Mouse (Mus musculus) heart, embryonic 12.5 days (tissue): Measurements from ENCODE around the gene Peli2. TPM values are rescaled to one million over a fixed set of nuclear protein-coding genes. Genes with fewer than 3 reads are reported as not detected.

Experiments
- ATAC-seq: fragments of 200-750 bp; cut with Nextera tagmentation; 2 replicates; pipeline ENCODE4 v1.8.0; 2017; ENCODE audit warnings: moderate TSS enrichment, moderate library complexity; ENCODE audit not compliant: insufficient number of reproducible peaks, low FRiP score
- H3K27ac ChIP-seq: fragments of 300-500 bp; sonication (generic); 2 replicates; pipeline ENCODE4 v1.5.1; 2016; ENCODE audit warnings: mild to moderate bottlenecking, moderate library complexity; ENCODE audit not compliant: poor library complexity, severe bottlenecking
- H3K27me3 ChIP-seq: fragments of 300-500 bp; sonication (generic); replicated peaks from 2 replicates; pipeline ENCODE4 v1.6.1; 2016; ENCODE audit warnings: mild to moderate bottlenecking, moderate library complexity
- H3K36me3 ChIP-seq: fragments of 300-500 bp; sonication (generic); 2 replicates; pipeline ENCODE4 v1.6.1; 2016; ENCODE audit warnings: mild to moderate bottlenecking, moderate library complexity
- H3K4me1 ChIP-seq: fragments of 300-500 bp; sonication (generic); replicated peaks from 2 replicates; pipeline ENCODE4 v1.6.1; 2016; ENCODE audit warnings: mild to moderate bottlenecking
- H3K4me2 ChIP-seq: fragments of 300-500 bp; sonication (generic); 2 replicates; pipeline ENCODE4 v1.6.1; 2016; ENCODE audit warnings: mild to moderate bottlenecking, moderate library complexity
- H3K4me3 ChIP-seq: fragments of 300-500 bp; sonication (generic); 2 replicates; pipeline ENCODE4 v1.5.1; 2016; ENCODE audit warnings: mild to moderate bottlenecking
- H3K9ac ChIP-seq: fragments of 300-500 bp; sonication (generic); 2 replicates; pipeline ENCODE4 v1.6.1; 2016; ENCODE audit warnings: mild to moderate bottlenecking, moderate library complexity
- H3K9me3 ChIP-seq: fragments of 300-500 bp; sonication (generic); replicated peaks from 2 replicates; pipeline ENCODE4 v1.6.1; 2016; ENCODE audit warnings: mild to moderate bottlenecking, moderate library complexity
- WGBS: fragments of 180-500 bp; shearing (Covaris S2); methylation state at CpG from one replicate; pipeline ENCODE4 v1.1.7; 2016; 5-methylcytosine and 5-hydroxymethylcytosine counted together
- polyA plus RNA-seq: library from polyadenylated mRNA; unstranded; fragments of >200 nt; fragmentation: Nextera tagmentation; extraction: Ambion mirVana; gene quantifications from 2 replicates; pipeline ENCODE4 v1.2.1, GENCODE M21; 2016

The Peli2 gene
- polyA plus RNA-seq, 1 experiment from 2014 or later = 4.3 TPM

GRCm38 (mm10) chr14:48253183-48253582, 132.6 kb downstream of the Peli2 start:
- 39% methylated on average over 10 of the region's 10 CpGs for WGBS
- ATAC-seq = no peak

DNA sequence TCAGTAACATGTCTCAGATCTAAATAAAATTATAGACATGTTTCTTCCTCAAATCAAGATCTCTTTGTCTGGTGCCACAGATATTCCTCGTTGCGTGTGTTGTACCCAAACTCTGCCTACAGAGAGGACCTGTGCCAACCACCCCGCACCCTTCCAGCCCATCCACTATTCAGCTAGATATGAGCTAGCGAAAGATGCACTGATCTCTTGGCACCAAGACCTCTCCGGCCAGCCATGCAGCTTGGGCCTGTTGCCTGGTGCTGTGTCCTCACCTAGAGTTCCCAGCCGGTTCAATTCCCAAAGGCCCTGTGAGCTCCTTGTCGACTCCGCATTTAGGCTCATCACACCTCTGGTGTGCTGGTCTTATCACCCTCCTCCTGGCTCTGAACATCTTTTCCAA, 134.1 kb downstream of the Peli2 start:
- 83% methylated on average over 8 of the region's 8 CpGs for WGBS
- Histone ChIP-seq H3K36me3 (0 out of 2 replicates have a peak, but pooled peaks cover 5% of the 10 kb centered on the region), H3K27me3 (peaks cover 68% of the 10 kb centered on the region), H3K4me3 (no peak overlapping the region), H3K4me2 (no peak overlapping the region), H3K9ac (no peak overlapping the region), H3K4me1 (peaks cover 8% of the 10 kb centered on the region; the same call in 1 of the 2 replicates), H3K27ac (no peak overlapping the region), H3K9me3 (no peaks in the 10 kb centered on the region)
- ATAC-seq = no peak

More at GRCm38 (mm10) chr14:48253183-48253582, 132.6 kb downstream of the Peli2 start:
- Histone ChIP-seq H3K27ac (no peak overlapping the region), H3K4me1 (peaks cover 8% of the 10 kb centered on the region; the same call in 1 of the 2 replicates), H3K36me3 (0 out of 2 replicates have a peak, but pooled peaks cover 5% of the 10 kb centered on the region), H3K4me2 (no peak overlapping the region), H3K9ac (no peak overlapping the region), H3K4me3 (no peak overlapping the region), H3K9me3 (no peaks in the 10 kb centered on the region), H3K27me3 (peaks cover 65% of the 10 kb centered on the region)

GRCm38 (mm10) chr14:48255290-48255689, 134.7 kb downstream of the Peli2 start:
- ATAC-seq = no peak
- WGBS = 61% methylated on average over 5 of the region's 5 CpGs
- Histone ChIP-seq H3K4me1 (peaks cover 8% of the 10 kb centered on the region; the same call in 1 of the 2 replicates), H3K9ac (no peak overlapping the region), H3K27me3 (peaks cover 63% of the 10 kb centered on the region), H3K9me3 (no peaks in the 10 kb centered on the region), H3K27ac (no peak overlapping the region), H3K36me3 (0 out of 2 replicates have a peak, but pooled peaks cover 5% of the 10 kb centered on the region), H3K4me2 (no peak overlapping the region), H3K4me3 (no peak overlapping the region)

DNA sequence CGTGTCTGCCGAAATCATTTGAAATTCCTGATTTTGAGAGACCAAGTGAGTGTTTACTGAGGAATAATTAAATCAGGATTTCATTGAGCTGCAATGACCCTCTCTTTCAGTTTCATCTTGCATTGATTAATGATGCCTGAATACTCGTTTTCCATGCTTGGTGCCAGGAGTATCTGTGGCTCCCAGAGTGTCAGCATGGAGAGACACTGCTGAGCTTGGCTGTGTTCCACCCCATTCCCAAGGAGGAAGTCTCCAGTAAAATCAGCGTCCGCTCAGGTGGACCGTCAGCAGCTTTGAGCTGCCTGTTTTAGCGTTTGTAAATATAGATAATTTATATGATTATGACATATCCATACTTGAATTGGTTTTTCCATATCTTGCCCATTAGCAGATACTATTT, 137.1 kb downstream of the Peli2 start:
- Histone ChIP-seq H3K27ac (no peak overlapping the region), H3K9me3 (no peaks in the 10 kb centered on the region), H3K4me2 (no peak overlapping the region), H3K9ac (no peak overlapping the region), H3K4me1 (0 out of 2 replicates have a peak, but pooled peaks cover 5% of the 10 kb centered on the region), H3K4me3 (no peak overlapping the region), H3K27me3 (peaks cover 54% of the 10 kb centered on the region), H3K36me3 (0 out of 2 replicates have a peak, but pooled peaks cover 5% of the 10 kb centered on the region)
- WGBS = 74% methylated on average over 7 of the region's 7 CpGs
- no peak for ATAC-seq

DNA sequence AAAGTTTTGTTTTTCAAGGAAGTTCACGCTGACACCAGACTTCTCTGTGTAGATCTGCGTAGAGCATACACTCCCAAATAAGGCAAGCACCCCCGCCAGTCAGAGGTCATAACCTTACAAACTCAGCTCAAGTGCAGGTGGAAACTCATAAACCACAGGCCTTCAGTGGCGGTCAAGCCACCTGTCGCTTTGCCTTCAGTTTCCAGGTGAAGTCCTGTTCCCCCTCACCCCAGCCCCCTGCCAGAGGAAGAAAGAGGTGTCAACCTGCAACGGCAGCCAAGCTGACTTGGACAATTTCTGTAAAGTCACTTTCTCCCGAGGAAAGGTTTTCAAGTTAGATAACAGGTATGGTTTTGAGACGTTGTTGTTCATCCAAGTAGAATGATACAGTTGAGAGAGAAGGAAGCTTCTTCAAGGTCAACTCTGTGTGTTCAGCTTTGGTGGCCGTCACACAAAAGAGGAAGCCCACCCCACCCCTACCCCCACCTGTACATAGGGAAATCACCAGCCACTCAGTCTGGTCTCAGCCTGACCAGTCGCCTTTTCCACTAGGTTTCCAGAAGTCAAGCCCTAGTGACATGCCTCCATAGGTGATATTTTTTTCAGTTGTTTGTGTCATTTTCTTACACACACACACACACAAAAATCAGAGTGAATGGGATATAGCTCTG, 138.2 kb downstream of the Peli2 start:
- Histone ChIP-seq H3K9ac (no peak overlapping the region), H3K4me3 (no peak overlapping the region), H3K4me1 (no peaks in the 10 kb centered on the region), H3K27me3 (peaks cover 62% of the 10 kb centered on the region), H3K9me3 (peaks cover 5% of the 10 kb centered on the region; the same call in 1 of the 2 replicates), H3K4me2 (no peak overlapping the region), H3K36me3 (0 out of 2 replicates have a peak, but pooled peaks cover 5% of the 10 kb centered on the region), H3K27ac (no peak overlapping the region)
- no peak for ATAC-seq
- 78% methylated on average over 10 of the region's 10 CpGs for WGBS

GRCm38 (mm10) chr14:48263146-48263545, 142.5 kb downstream of the Peli2 start:
- Histone ChIP-seq H3K27me3 (peaks cover 39% of the 10 kb centered on the region), H3K36me3 (no peaks in the 10 kb centered on the region), H3K9ac (no peak overlapping the region), H3K9me3 (peaks cover 5% of the 10 kb centered on the region; the same call in 1 of the 2 replicates), H3K4me2 (no peak overlapping the region), H3K4me1 (no peaks in the 10 kb centered on the region), H3K4me3 (no peak overlapping the region), H3K27ac (no peak overlapping the region)
- ATAC-seq = no peak
- 89% methylated on average over 4 of the region's 4 CpGs for WGBS

DNA sequence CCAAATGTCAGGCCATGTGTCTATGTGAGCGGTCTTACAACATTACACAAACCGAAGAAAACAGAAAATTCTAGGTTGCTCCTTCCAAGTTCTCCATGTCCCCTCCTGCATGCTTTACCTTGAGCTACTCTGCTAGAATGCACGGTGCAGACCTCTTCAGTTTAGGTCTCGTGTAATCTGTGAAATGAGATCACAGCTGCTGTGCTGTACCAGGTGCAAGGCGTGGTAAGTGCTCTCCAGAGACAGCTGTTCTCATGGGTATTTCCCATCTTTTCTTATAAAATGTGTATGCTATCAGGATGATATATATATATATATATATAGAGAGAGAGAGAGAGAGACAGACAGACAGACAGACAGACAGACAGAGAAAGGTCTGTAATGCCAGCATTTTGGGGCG, 146.1 kb downstream of the Peli2 start:
- 80% methylated on average over 6 of the region's 6 CpGs for WGBS
- Histone ChIP-seq H3K9ac (no peak overlapping the region), H3K9me3 (peaks cover 10% of the 10 kb centered on the region; the same call in 1 of the 2 replicates), H3K36me3 (no peaks in the 10 kb centered on the region), H3K27ac (no peak overlapping the region), H3K27me3 (peaks cover 31% of the 10 kb centered on the region; the same call in 1 of the 2 replicates), H3K4me2 (no peak overlapping the region), H3K4me3 (no peak overlapping the region), H3K4me1 (no peaks in the 10 kb centered on the region)
- ATAC-seq = no peak

DNA sequence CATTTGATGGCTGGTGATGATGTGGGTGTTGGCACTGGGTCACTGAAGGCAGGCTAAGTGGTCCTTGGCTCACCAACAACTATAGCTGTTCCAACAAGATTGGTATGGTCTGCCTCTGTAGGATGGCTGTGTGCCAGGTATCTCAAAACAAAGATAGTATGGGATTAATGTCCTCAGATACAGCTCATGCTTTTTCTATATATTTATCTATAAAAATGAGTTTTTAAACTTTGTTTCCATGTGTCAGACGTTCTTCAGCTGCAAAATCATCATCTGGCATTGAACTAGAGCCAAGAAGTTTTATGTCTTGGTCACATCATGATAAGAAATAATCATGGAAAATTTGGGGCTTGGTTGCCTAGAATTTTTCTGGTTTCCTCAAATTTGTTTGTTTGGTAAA, 157.7 kb downstream of the Peli2 start:
- peaks cover 8% of the 10 kb centered on the region; the same call in 1 of the 2 replicates for H3K9me3 ChIP-seq
- 58% methylated on average over 1 of the region's 1 CpGs for WGBS
- no peak for ATAC-seq

GRCm38 (mm10) chr14:48286949-48287348, 166.3 kb downstream of the Peli2 start:
- Histone ChIP-seq H3K4me2 (no peak overlapping the region), H3K27me3 (peaks cover 37% of the 10 kb centered on the region), H3K4me3 (no peak overlapping the region), H3K9ac (no peak overlapping the region), H3K27ac (no peak overlapping the region), H3K36me3 (no peaks in the 10 kb centered on the region), H3K4me1 (0 out of 2 replicates have a peak, but pooled peaks cover 6% of the 10 kb centered on the region), H3K9me3 (no peaks in the 10 kb centered on the region)
- 73% methylated on average over 5 of the region's 5 CpGs for whole genome bisulfite sequencing
- no peak for ATAC-seq

More for the DNA sequence above, 157.7 kb downstream of the Peli2 start:
- no peak overlapping the region for H3K4me2 ChIP-seq
- no peak overlapping the region for H3K27ac ChIP-seq
- no peaks in the 10 kb centered on the region for H3K4me1 ChIP-seq
- H3K27me3 ChIP-seq = peaks cover 17% of the 10 kb centered on the region
- no peak overlapping the region for H3K9ac ChIP-seq
- no peak overlapping the region for H3K4me3 ChIP-seq
- H3K36me3 ChIP-seq = no peaks in the 10 kb centered on the region

GRCm38 (mm10) chr14:48287581-48287980, 167.0 kb downstream of the Peli2 start:
- H3K27me3 ChIP-seq = peaks cover 31% of the 10 kb centered on the region
- 76% methylated on average over 4 of the region's 4 CpGs for WGBS
- no peak overlapping the region for H3K27ac ChIP-seq
- H3K4me1 ChIP-seq = 0 out of 2 replicates have a peak, but pooled peaks cover 6% of the 10 kb centered on the region
- no peak for ATAC-seq
- no peak overlapping the region for H3K9ac ChIP-seq
- H3K9me3 ChIP-seq = peaks cover 2% of the 10 kb centered on the region; the same call in 1 of the 2 replicates
- no peaks in the 10 kb centered on the region for H3K36me3 ChIP-seq
- no peak overlapping the region for H3K4me3 ChIP-seq
- no peak overlapping the region for H3K4me2 ChIP-seq

DNA sequence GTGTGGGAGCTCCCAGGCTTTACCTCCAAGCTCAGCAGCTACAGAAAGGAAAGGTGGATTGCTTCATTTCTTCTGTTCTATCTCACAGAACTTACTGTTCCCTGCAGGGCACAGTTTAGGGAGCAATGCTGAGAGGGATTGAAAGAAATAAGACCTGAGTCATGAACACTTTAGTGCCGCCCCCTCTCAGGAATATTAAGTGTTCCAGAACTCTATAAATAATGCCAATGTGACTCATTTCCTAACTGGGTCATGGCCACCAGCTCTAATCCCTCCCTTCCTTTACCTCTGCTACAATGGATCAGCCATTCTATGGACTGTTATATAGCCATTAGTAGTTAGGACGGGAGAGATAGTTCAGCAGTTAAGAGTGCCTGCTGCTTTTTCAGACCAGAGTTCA, 168.0 kb downstream of the Peli2 start:
- no peak for ATAC-seq
- 76% methylated on average over 2 of the region's 2 CpGs for WGBS
- H3K27ac ChIP-seq = no peak overlapping the region

More for the DNA sequence above, 168.0 kb downstream of the Peli2 start:
- peaks cover 3% of the 10 kb centered on the region; the same call in 1 of the 2 replicates for H3K9me3 ChIP-seq
- 0 out of 2 replicates have a peak, but pooled peaks cover 6% of the 10 kb centered on the region for H3K4me1 ChIP-seq
- H3K4me3 ChIP-seq = no peak overlapping the region
- no peaks in the 10 kb centered on the region for H3K36me3 ChIP-seq
- no peak overlapping the region for H3K9ac ChIP-seq
- H3K4me2 ChIP-seq = no peak overlapping the region
- peaks cover 26% of the 10 kb centered on the region for H3K27me3 ChIP-seq
